Mouse (Mus musculus) liver, embryonic 14 days (tissue): Measurements from ENCODE around the gene Pcbd1. TPM values are rescaled to one million over a fixed set of nuclear protein-coding genes. Genes with fewer than 3 reads are reported as not detected.

Source experiments
- polyA plus RNA-seq: library from polyadenylated mRNA; depleted of rRNA; stranded (reverse); fragments of >200 nt; gene quantifications from 2 replicates; pipeline ENCODE4 v1.2.3, GENCODE M21; 2012; rRNA removed

Pcbd1 gene
- 70.6 and 83.7 TPM in 2 replicates for polyA plus RNA-seq

DNA sequence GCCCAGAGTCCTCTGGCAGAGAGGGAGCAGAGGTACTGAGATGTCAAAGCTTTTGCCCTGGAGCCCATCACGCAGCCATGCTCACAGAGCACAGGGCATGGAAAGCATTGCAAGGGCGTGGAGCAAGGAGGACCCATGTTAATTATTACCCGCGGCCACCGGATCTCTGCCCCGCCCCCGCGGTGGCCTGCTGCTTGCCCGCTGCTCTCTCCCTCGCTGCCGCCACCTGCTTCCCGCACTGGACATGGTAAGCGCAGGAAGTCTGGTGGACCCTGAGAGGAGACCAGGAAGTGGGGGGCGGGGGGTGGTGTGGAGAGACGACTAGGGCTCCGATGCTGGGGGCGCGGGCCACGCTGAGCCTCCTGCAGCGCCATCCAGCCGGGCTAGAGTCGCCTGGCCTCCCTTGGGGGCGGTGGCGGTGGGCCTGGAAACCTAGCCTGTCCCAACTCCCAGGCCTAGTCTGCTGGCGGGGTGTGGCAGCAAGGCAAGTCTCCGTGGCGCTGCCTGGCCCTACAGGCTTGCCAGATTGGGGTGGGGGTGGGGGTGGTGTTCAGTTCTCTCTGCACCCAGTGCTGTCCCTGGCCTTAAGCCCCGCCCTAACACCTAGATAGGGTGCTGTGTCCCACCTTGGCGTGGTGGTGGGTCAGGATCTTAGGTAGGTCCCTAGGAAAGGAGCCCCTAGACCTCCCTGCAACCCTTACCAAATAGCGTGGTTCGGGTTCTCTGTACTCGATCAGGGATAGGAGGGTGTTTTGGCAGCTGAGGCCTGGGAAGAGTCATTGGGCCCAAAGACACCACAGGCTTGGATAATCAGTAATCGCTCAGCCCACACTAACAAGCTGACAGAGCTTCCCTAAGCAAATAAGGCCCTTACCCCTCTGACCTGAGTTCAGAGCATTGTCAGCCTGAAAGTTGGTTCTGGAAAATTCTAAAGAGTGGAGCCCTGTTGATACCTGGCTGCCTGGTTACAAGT is at the start of gene Pcbd1:
Gene Pcbd1 (plus strand): TSS at position 162 of the 973 bp plus-strand sequence.

Other genes with a start within 250 kb of the Pcbd1 start
- 9.1 and 11.1 TPM in 2 replicates for gene Sgpl1, start 58.4 kb downstream of the Pcbd1 start, polyA plus RNA-seq
- not detected in 2 replicates for gene Tbata, start 82.6 kb downstream of the Pcbd1 start, polyA plus RNA-seq
- 0.25 and 0.32 TPM in 2 replicates for gene Adamts14, start 184.1 kb downstream of the Pcbd1 start, polyA plus RNA-seq
- 0.01 TPM in 1 of 2 replicates, not detected in the other for gene Prf1, start 208.5 kb downstream of the Pcbd1 start, polyA plus RNA-seq